Mouse (Mus musculus): ENCODE data around the gene Cracr2b.
A peak's percentile ranks its signal among the peaks of the same experiment; 100 is the strongest.

- no peak for TF ChIP-seq CTCF (conservative IDR thresholded peaks at IDR 0.05; ENCODE audit: insufficient read depth, insufficient read length, low read depth, low read length)
- TF ChIP-seq POLR2A (IDR thresholded peaks at IDR 0.05; ENCODE audit: low read depth, low read length) = peak; percentile 91
Measured at GRCm38 (mm10) chr7:141447110-141447991, 13.5 kb upstream of the Cracr2b start, which contains the start of gene Rplp2.

All from kidney, adult 2 months (tissue).